ENCODE assay signal across 23 mouse cellular contexts in the genomic region with DNA sequence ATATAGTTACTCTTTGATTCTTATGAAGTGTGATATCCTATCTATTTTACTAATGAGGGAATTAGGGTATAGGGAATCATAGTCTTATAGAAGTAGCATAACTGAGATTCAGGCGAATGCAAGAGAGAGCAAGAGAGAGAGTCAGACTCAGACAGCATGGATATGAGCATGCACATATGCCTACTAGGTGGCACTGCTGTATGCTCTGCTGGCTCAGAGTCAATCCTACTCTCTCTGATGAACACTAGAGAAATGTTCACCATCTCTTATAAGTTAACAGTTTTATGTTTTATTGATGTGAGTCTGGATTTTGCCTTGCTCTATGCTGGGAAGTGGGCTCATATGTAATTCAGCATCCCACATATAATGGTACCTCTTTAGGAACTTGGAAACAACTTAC.
A peak's percentile ranks its signal among the peaks of the same experiment; 100 is the strongest.
DNase-seq lines count a peak whose midpoint lies in the region; ATAC-seq and TF ChIP-seq lines count a peak whose summit lies in the region.
"Had no signal": no experiment of that assay in that cellular context is flagged by ENCODE, and none has a peak within 500 bp of the region (broad histone marks: within the 10 kb centered on the region; RNA-seq: fewer than 3 reads in every experiment).

No protein-coding gene starts in this region.

- H3K4me2 ChIP-seq in kidney, postnatal 0 days (ENCODE audit: low read length): no peak overlapping the region
- H3K4me2 ChIP-seq in kidney, embryonic 15.5 days: no peak overlapping the region
- H3K4me2 ChIP-seq in stomach, postnatal 0 days (replicated peaks; ENCODE audit: low read depth): no peak overlapping the region
- H3K4me2 ChIP-seq: embryonic facial prominence, embryonic 13.5 days; forebrain, embryonic 15.5 days; hindbrain, embryonic 12.5 days; liver, embryonic 13.5 days; midbrain, embryonic 15.5 days had no signal

- no peak for DNase-seq in kidney, postnatal 0 days (ENCODE audit: low spot score)
- DNase-seq in spleen, adult 2 months (ENCODE audit: low read depth in 1 of 2, low spot score in 2 of 2): no peak
- no peak for DNase-seq in spleen, postnatal 14 days (ENCODE audit: low spot score in 2 of 2)
- no peak for DNase-seq in stomach, postnatal 0 days (ENCODE audit: low spot score)
- no peak for DNase-seq in adrenal gland, postnatal 14 days
- DNase-seq: cerebellum, adult 9-11 months; gastrocnemius, postnatal 36 days; heart, postnatal 14 days; kidney, adult 18-20 months; kidney, postnatal 14 days; layer of hippocampus, adult 9-11 months; liver, embryonic 13.5 days; lung, postnatal 10 days; retina, postnatal 1 day; thymus, adult 18-20 months; thymus, postnatal 4 days had no signal

- no peak for TF ChIP-seq EP300 in stomach, postnatal 0 days (optimal IDR thresholded peaks at IDR 0.05)

- H3K27ac ChIP-seq in kidney, postnatal 0 days: no peak overlapping the region
- H3K27ac ChIP-seq in kidney, embryonic 15.5 days: no peak overlapping the region
- H3K27ac ChIP-seq in spleen, adult 2 months (ENCODE audit: insufficient read depth, low read length): no peak overlapping the region
- H3K27ac ChIP-seq in bone marrow, adult 2 months (ENCODE audit: control insufficient read depth, insufficient read depth, low read depth, low read length, poor library complexity): no peak overlapping the region
- H3K27ac ChIP-seq in stomach, postnatal 0 days (replicated peaks): no peak overlapping the region
- H3K27ac ChIP-seq: embryonic facial prominence, embryonic 13.5 days; forebrain, embryonic 15.5 days; hindbrain, embryonic 12.5 days; liver, embryonic 13.5 days; midbrain, embryonic 15.5 days had no signal

- no peak for ATAC-seq in kidney, postnatal 0 days (replicated peaks; ENCODE audit: low FRiP score, low read depth)
- ATAC-seq in kidney, embryonic 15.5 days (replicated peaks; ENCODE audit: low FRiP score): no peak
- ATAC-seq in stomach, postnatal 0 days (ENCODE audit: low FRiP score, low TSS enrichment): no peak
- ATAC-seq: forebrain, embryonic 15.5 days; midbrain, embryonic 15.5 days had no signal

- no peaks in the 10 kb centered on the region for H3K36me3 ChIP-seq in kidney, postnatal 0 days (ENCODE audit: insufficient read depth, low read length)
- H3K36me3 ChIP-seq in kidney, embryonic 15.5 days: no peaks in the 10 kb centered on the region
- no peaks in the 10 kb centered on the region for H3K36me3 ChIP-seq in spleen, adult 2 months (ENCODE audit: control insufficient read depth, insufficient read depth, low read length)
- no peaks in the 10 kb centered on the region for H3K36me3 ChIP-seq in stomach, postnatal 0 days (ENCODE audit: control insufficient read depth, insufficient read depth, low read length)
- H3K36me3 ChIP-seq: embryonic facial prominence, embryonic 13.5 days; forebrain, embryonic 15.5 days; hindbrain, embryonic 12.5 days; liver, embryonic 13.5 days; midbrain, embryonic 15.5 days had no signal

- TF ChIP-seq CTCF in kidney, postnatal 0 days (IDR thresholded peaks at IDR 0.05; ENCODE audit: low read depth): peak; percentile 32
- TF ChIP-seq CTCF in spleen, adult 2 months (IDR thresholded peaks at IDR 0.05; ENCODE audit: extremely low read depth, insufficient read depth, insufficient read length, insufficient replicate concordance): peak; percentile 31; the same call in 1 of the 2 replicates
- 0 out of 2 replicates have a peak, but pooled peaks have one; percentile 23 for TF ChIP-seq CTCF in bone marrow, adult 2 months (IDR thresholded peaks at IDR 0.05; ENCODE audit: control insufficient read depth, insufficient read depth, low read length)
- TF ChIP-seq CTCF in stomach, postnatal 0 days (IDR thresholded peaks at IDR 0.05; ENCODE audit: low read depth): peak; percentile 46; the same call in 1 of the 2 replicates

- TF ChIP-seq POLR2A in spleen, adult 2 months (IDR thresholded peaks at IDR 0.05; ENCODE audit: low read depth, low read length): no peak
- TF ChIP-seq POLR2A in bone marrow, adult 2 months (IDR thresholded peaks at IDR 0.05; ENCODE audit: borderline replicate concordance, control insufficient read depth, low read depth, low read length): no peak

- WGBS in kidney, postnatal 0 days: 97% methylated on average over 1 of the region's 1 CpGs
- WGBS in kidney, embryonic 15.5 days: 94% methylated on average over 1 of the region's 1 CpGs
- WGBS in spleen, adult 2 months: 70% methylated on average over 1 of the region's 1 CpGs
- WGBS in bone marrow, adult 2 months: 82% methylated on average over 1 of the region's 1 CpGs
- 92% methylated on average over 1 of the region's 1 CpGs for WGBS in stomach, postnatal 0 days

- H3K9me3 ChIP-seq in kidney, postnatal 0 days (replicated peaks; ENCODE audit: low read length): no peaks in the 10 kb centered on the region
- H3K9me3 ChIP-seq in kidney, embryonic 15.5 days (replicated peaks): no peaks in the 10 kb centered on the region
- H3K9me3 ChIP-seq in stomach, postnatal 0 days (ENCODE audit: control insufficient read depth, low read length): no peaks in the 10 kb centered on the region
- H3K9me3 ChIP-seq: embryonic facial prominence, embryonic 13.5 days; forebrain, embryonic 15.5 days; hindbrain, embryonic 12.5 days; liver, embryonic 13.5 days; megakaryocyte, embryonic 14.5 days; midbrain, embryonic 15.5 days had no signal

- 0 out of 2 replicates have a peak, but pooled peaks cover 6% of the 10 kb centered on the region for H3K4me1 ChIP-seq in kidney, postnatal 0 days (replicated peaks; ENCODE audit: insufficient read depth, low read length)
- H3K4me1 ChIP-seq in kidney, embryonic 15.5 days: peaks cover 31% of the 10 kb centered on the region
- peaks cover 8% of the 10 kb centered on the region; the same call in 1 of the 2 replicates for H3K4me1 ChIP-seq in spleen, adult 2 months (ENCODE audit: control insufficient read depth, insufficient read depth, insufficient read length)
- no peaks in the 10 kb centered on the region; the same call in 1 of the 2 replicates for H3K4me1 ChIP-seq in bone marrow, adult 2 months (ENCODE audit: control insufficient read depth, insufficient read depth, low read length)
- H3K4me1 ChIP-seq in stomach, postnatal 0 days (replicated peaks; ENCODE audit: control insufficient read depth, insufficient read depth): no peaks in the 10 kb centered on the region
- H3K4me1 ChIP-seq: forebrain, embryonic 15.5 days; midbrain, embryonic 15.5 days had no signal

- H3K27me3 ChIP-seq in kidney, postnatal 0 days (ENCODE audit: insufficient read depth, low read length): no peaks in the 10 kb centered on the region
- no peaks in the 10 kb centered on the region for H3K27me3 ChIP-seq in kidney, embryonic 15.5 days
- H3K27me3 ChIP-seq in spleen, adult 2 months (ENCODE audit: control insufficient read depth, insufficient read depth, low read length): no peaks in the 10 kb centered on the region
- no peaks in the 10 kb centered on the region for H3K27me3 ChIP-seq in stomach, postnatal 0 days (ENCODE audit: control insufficient read depth, insufficient read depth, low read length)
- H3K27me3 ChIP-seq: embryonic facial prominence, embryonic 13.5 days; forebrain, embryonic 15.5 days; hindbrain, embryonic 12.5 days; liver, embryonic 13.5 days; megakaryocyte, embryonic 14.5 days; midbrain, embryonic 15.5 days had no signal

- H3K9ac ChIP-seq in kidney, postnatal 0 days (ENCODE audit: low read depth, low read length): no peak overlapping the region
- H3K9ac ChIP-seq in kidney, embryonic 15.5 days: no peak overlapping the region
- no peak overlapping the region for H3K9ac ChIP-seq in stomach, postnatal 0 days (ENCODE audit: low read length)
- H3K9ac ChIP-seq: embryonic facial prominence, embryonic 13.5 days; forebrain, embryonic 15.5 days; hindbrain, embryonic 12.5 days; liver, embryonic 13.5 days; midbrain, embryonic 15.5 days had no signal

- H3K4me3 ChIP-seq in kidney, postnatal 0 days (replicated peaks; ENCODE audit: low read depth, low read length): no peak overlapping the region
- H3K4me3 ChIP-seq in kidney, embryonic 15.5 days (replicated peaks): no peak overlapping the region
- H3K4me3 ChIP-seq in spleen, adult 2 months (ENCODE audit: extremely low read depth, insufficient read depth, insufficient read length): no peak overlapping the region
- H3K4me3 ChIP-seq in bone marrow, adult 2 months (replicated peaks; ENCODE audit: control insufficient read depth, low read depth, low read length): no peak overlapping the region
- no peak overlapping the region for H3K4me3 ChIP-seq in stomach, postnatal 0 days (ENCODE audit: low read depth, low read length)
- H3K4me3 ChIP-seq: embryonic facial prominence, embryonic 13.5 days; forebrain, embryonic 15.5 days; hindbrain, embryonic 12.5 days; liver, embryonic 13.5 days; megakaryocyte, embryonic 14.5 days; midbrain, embryonic 15.5 days had no signal
